Mouse (Mus musculus) mammary gland, adult 2 months (tissue): ENCODE measurements around the gene H3f3a. TPM values are rescaled to one million over a fixed set of nuclear protein-coding genes. Genes with fewer than 3 reads are reported as not detected.

Experiments used
- polyA plus RNA-seq: library from polyadenylated mRNA; depleted of rRNA; stranded (reverse); fragments of >200 nt; gene quantifications from 2 replicates; pipeline ENCODE4 v1.2.3, GENCODE M21; 2012; ENCODE audit warnings: low replicate concordance; rRNA removed

Gene H3f3a
- polyA plus RNA-seq: 269 and 353 TPM in 2 replicates

GRCm38 (mm10) chr1:180813885-180814740 is at the start of gene H3f3a:
H3f3a (minus strand) TSS chr1:180813943.

GRCm38 (mm10) chr1:180850316-180851270 is 36.9 kb upstream of the H3f3a start, which contains the start of gene Sde2:
Sde2 (plus strand) TSS chr1:180851127.

Other genes starting within 250 kb of the H3f3a start
- gene Parp1, start 245.0 kb downstream of the H3f3a start, polyA plus RNA-seq: 25.4 and 26.0 TPM in 2 replicates
- 2.4 and 7.4 TPM in 2 replicates for gene Lin9, start 172.8 kb downstream of the H3f3a start, polyA plus RNA-seq
- gene Mixl1, start 116.9 kb downstream of the H3f3a start, polyA plus RNA-seq: not detected in 2 replicates
- 9.9 and 14.9 TPM in 2 replicates for gene Acbd3, start 87.9 kb downstream of the H3f3a start, polyA plus RNA-seq
- gene Sde2, start 37.2 kb upstream of the H3f3a start, polyA plus RNA-seq: 6.9 and 13.5 TPM in 2 replicates
- not detected in 2 replicates for gene Lefty2, start 79.2 kb upstream of the H3f3a start, polyA plus RNA-seq
- 29.1 and 61.5 TPM in 2 replicates for gene Pycr2, start 90.3 kb upstream of the H3f3a start, polyA plus RNA-seq
- gene Lefty1, start 121.1 kb upstream of the H3f3a start, polyA plus RNA-seq: 5.2 and 15.7 TPM in 2 replicates
- 49.6 and 58.5 TPM in 2 replicates for gene Tmem63a, start 128.4 kb upstream of the H3f3a start, polyA plus RNA-seq
- 51.4 and 74.5 TPM in 2 replicates for gene Ephx1, start 207.0 kb upstream of the H3f3a start, polyA plus RNA-seq
- gene 9130409I23Rik, start 237.3 kb upstream of the H3f3a start, polyA plus RNA-seq: not detected in 2 replicates